In the genomic region with DNA sequence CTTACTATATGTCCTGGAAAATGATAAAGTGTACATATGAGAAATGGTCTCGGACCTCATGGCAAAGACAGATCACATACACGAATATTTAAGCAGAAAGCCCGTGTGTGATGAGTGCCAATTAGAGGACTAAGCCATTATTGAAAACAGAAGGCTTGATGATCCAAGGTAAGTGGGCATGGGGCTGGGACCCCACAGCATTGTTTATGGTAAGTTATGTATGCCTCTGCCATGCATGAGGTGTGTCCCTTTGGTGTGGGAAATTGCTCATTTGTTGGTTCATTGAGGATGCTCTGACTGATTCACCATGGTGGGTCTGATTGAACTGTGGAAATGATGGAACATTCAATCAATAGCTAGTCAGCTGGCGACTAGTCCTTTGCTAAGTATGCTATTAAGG, we compare ENCODE assay signal across 29 mouse cellular contexts.
"Had no signal": no experiment of that assay in that cellular context is flagged by ENCODE, and none has a peak within 500 bp of the region (broad histone marks: within the 10 kb centered on the region; RNA-seq: fewer than 3 reads in every experiment).

No protein-coding gene starts in this region.

- H3K9ac ChIP-seq: embryonic facial prominence, embryonic 12.5 days; embryonic facial prominence, embryonic 13.5 days; embryonic facial prominence, embryonic 15.5 days; forebrain, embryonic 12.5 days; forebrain, embryonic 13.5 days; forebrain, embryonic 15.5 days; forebrain, postnatal 0 days had no signal

- H3K4me2 ChIP-seq: embryonic facial prominence, embryonic 12.5 days; embryonic facial prominence, embryonic 13.5 days; embryonic facial prominence, embryonic 15.5 days; forebrain, embryonic 12.5 days; forebrain, embryonic 13.5 days; forebrain, embryonic 15.5 days had no signal

- H3K27me3 ChIP-seq: embryonic facial prominence, embryonic 12.5 days; embryonic facial prominence, embryonic 13.5 days; embryonic facial prominence, embryonic 15.5 days; forebrain, embryonic 13.5 days; forebrain, embryonic 15.5 days had no signal

- DNase-seq: cerebellum, adult 2 months; cerebellum, adult 8-10 months; cerebellum, adult 9-10 months; cerebellum, adult 9-11 months; cerebellum, postnatal 10 days; cerebellum, postnatal 14 days; cerebellum, postnatal 25 days; cerebellum, postnatal 36 days; embryo, embryonic 11 days; forebrain, postnatal 0 days; gastrocnemius, adult 2 months; gastrocnemius, postnatal 10 days; gastrocnemius, postnatal 14 days; gastrocnemius, postnatal 25 days; gastrocnemius, postnatal 36 days; heart, adult 11 months; heart, adult 18-20 months; heart, adult 2 months had no signal

- ATAC-seq: forebrain, embryonic 13.5 days; forebrain, embryonic 14.5 days; forebrain, embryonic 15.5 days; forebrain, embryonic 16.5 days; forebrain, postnatal 0 days had no signal

- H3K36me3 ChIP-seq: embryonic facial prominence, embryonic 10.5 days; embryonic facial prominence, embryonic 12.5 days; embryonic facial prominence, embryonic 13.5 days; embryonic facial prominence, embryonic 15.5 days; forebrain, embryonic 10.5 days; forebrain, embryonic 12.5 days; forebrain, embryonic 15.5 days had no signal

- H3K9me3 ChIP-seq: embryonic facial prominence, embryonic 10.5 days; embryonic facial prominence, embryonic 12.5 days; embryonic facial prominence, embryonic 13.5 days; embryonic facial prominence, embryonic 15.5 days; forebrain, embryonic 10.5 days; forebrain, embryonic 12.5 days; forebrain, embryonic 13.5 days; forebrain, embryonic 15.5 days had no signal

- H3K4me1 ChIP-seq: embryonic facial prominence, embryonic 10.5 days; embryonic facial prominence, embryonic 12.5 days; embryonic facial prominence, embryonic 13.5 days; embryonic facial prominence, embryonic 15.5 days; forebrain, embryonic 10.5 days; forebrain, embryonic 12.5 days; forebrain, embryonic 13.5 days; forebrain, embryonic 15.5 days had no signal

- H3K4me3 ChIP-seq: embryonic facial prominence, embryonic 10.5 days; embryonic facial prominence, embryonic 12.5 days; embryonic facial prominence, embryonic 13.5 days; embryonic facial prominence, embryonic 15.5 days; erythroblast, embryonic 14.5 days; forebrain, embryonic 10.5 days; forebrain, embryonic 12.5 days; forebrain, embryonic 13.5 days; forebrain, embryonic 15.5 days; gastrocnemius, adult 2 months; heart, adult 2 months had no signal

- H3K27ac ChIP-seq: embryonic facial prominence, embryonic 10.5 days; embryonic facial prominence, embryonic 12.5 days; embryonic facial prominence, embryonic 13.5 days; embryonic facial prominence, embryonic 15.5 days; forebrain, embryonic 10.5 days; forebrain, embryonic 12.5 days; forebrain, embryonic 13.5 days; forebrain, embryonic 15.5 days; gastrocnemius, adult 2 months; heart, adult 2 months had no signal
